In the genomic region with DNA sequence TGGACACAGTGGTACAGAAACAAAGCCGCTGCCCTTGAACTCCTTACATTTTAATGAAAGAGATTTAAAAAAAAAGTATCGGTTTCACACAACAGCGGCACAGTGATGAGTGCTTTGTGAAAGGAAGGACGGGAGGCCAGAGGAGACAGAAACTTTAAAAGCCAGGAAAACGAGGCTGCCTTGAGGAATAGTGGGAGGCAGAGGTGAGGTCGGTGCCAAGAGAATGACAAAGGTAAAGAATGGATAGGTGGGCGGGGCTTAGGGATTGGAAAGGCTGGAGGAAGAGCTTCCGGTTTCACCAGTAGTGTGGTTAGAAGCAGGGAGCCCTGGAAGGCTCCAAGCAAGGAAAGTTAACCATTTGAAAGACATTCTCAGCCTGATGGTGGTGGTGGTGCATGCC, we compare ENCODE assay signal across 13 mouse cellular contexts.
A peak's percentile ranks its signal among the peaks of the same experiment; 100 is the strongest.
DNase-seq lines count a peak whose midpoint lies in the region; ATAC-seq and TF ChIP-seq lines count a peak whose summit lies in the region.
"Had no signal": no experiment of that assay in that cellular context is flagged by ENCODE, and none has a peak within 500 bp of the region (broad histone marks: within the 10 kb centered on the region; RNA-seq: fewer than 3 reads in every experiment).

No protein-coding gene starts in this region.

- peaks cover 12% of the 10 kb centered on the region for H3K4me1 ChIP-seq in heart, embryonic 16.5 days (ENCODE audit: control insufficient read depth, insufficient read depth, low read length)
- H3K4me1 ChIP-seq in ES-E14 (ENCODE audit: control insufficient read depth in 2 of 2, insufficient read depth in 2 of 2, low read length in 2 of 2, poor library complexity in 1 of 2), result peaks cover 8 to 14% of the 10 kb centered on the region in 2 experiments; a peak in 3 of 4 replicates
- peaks cover 9% of the 10 kb centered on the region for H3K4me1 ChIP-seq in intestine, embryonic 16.5 days (ENCODE audit: control insufficient read depth, insufficient read depth, low read length)
- H3K4me1 ChIP-seq in forebrain, embryonic 12.5 days, result peaks cover 9% of the 10 kb centered on the region; the same call in 1 of the 2 replicates

- no peaks in the 10 kb centered on the region for H3K27me3 ChIP-seq in heart, embryonic 16.5 days (ENCODE audit: control insufficient read depth, insufficient read depth, low read length)
- H3K27me3 ChIP-seq in intestine, embryonic 16.5 days (replicated peaks; ENCODE audit: control insufficient read depth, insufficient read depth, low read length), result no peaks in the 10 kb centered on the region
- no peaks in the 10 kb centered on the region for H3K27me3 ChIP-seq in forebrain, embryonic 12.5 days
- H3K27me3 ChIP-seq: neural tube, embryonic 13.5 days had no signal

- H3K9me3 ChIP-seq in heart, embryonic 16.5 days (replicated peaks; ENCODE audit: control insufficient read depth, low read length), result no peaks in the 10 kb centered on the region
- no peaks in the 10 kb centered on the region for H3K9me3 ChIP-seq in ES-E14 (ENCODE audit: control insufficient read depth, insufficient read depth, low read depth, low read length)
- H3K9me3 ChIP-seq in intestine, embryonic 16.5 days (ENCODE audit: control insufficient read depth, low read length), result no peaks in the 10 kb centered on the region
- no peaks in the 10 kb centered on the region for H3K9me3 ChIP-seq in forebrain, embryonic 12.5 days
- H3K9me3 ChIP-seq: liver, embryonic 15.5 days; neural tube, embryonic 13.5 days had no signal

- no peaks in the 10 kb centered on the region for H3K36me3 ChIP-seq in heart, embryonic 16.5 days (ENCODE audit: control insufficient read depth, insufficient read depth)
- H3K36me3 ChIP-seq in ES-E14 (ENCODE audit: control insufficient read depth, insufficient read depth, low read length, poor library complexity, severe bottlenecking), result no peaks in the 10 kb centered on the region
- H3K36me3 ChIP-seq in intestine, embryonic 16.5 days (ENCODE audit: control insufficient read depth, insufficient read depth, low read length), result no peaks in the 10 kb centered on the region
- H3K36me3 ChIP-seq in forebrain, embryonic 12.5 days (replicated peaks), result no peaks in the 10 kb centered on the region
- H3K36me3 ChIP-seq: G1E; liver, embryonic 15.5 days; neural tube, embryonic 13.5 days had no signal

- H3K4me3 ChIP-seq in heart, embryonic 16.5 days (ENCODE audit: low read length), result peak overlapping the region; percentile 16; the same call in 1 of the 2 replicates
- H3K4me3 ChIP-seq in ES-E14 (ENCODE audit: insufficient read depth in 1 of 2, low read depth in 1 of 2, low read length in 2 of 2, poor library complexity in 1 of 2, severe bottlenecking in 1 of 2), result peak overlapping the region; percentile 14 to 16
- H3K4me3 ChIP-seq in intestine, embryonic 16.5 days (ENCODE audit: low read length), result no peak overlapping the region
- no peak overlapping the region for H3K4me3 ChIP-seq in forebrain, embryonic 12.5 days (replicated peaks)
- H3K4me3 ChIP-seq: erythroblast, embryonic 14.5 days; liver, embryonic 15.5 days; neural tube, embryonic 13.5 days had no signal

- in situ Hi-C loops in ES-E14 (cut with MboI; ENCODE audit: low sequenced_read_pairs in 2 of 2, unreplicated experiment in 2 of 2), result no loop called here

- 32% methylated on average over 8 of the region's 8 CpGs for WGBS in heart, embryonic 16.5 days
- 33% methylated on average over 8 of the region's 8 CpGs for WGBS in intestine, embryonic 16.5 days
- WGBS in forebrain, embryonic 12.5 days, result 34% methylated on average over 8 of the region's 8 CpGs

- H3K9ac ChIP-seq in heart, embryonic 16.5 days (ENCODE audit: low read length), result no peak overlapping the region; the same call in 1 of the 2 replicates
- no peak overlapping the region for H3K9ac ChIP-seq in ES-E14 (ENCODE audit: insufficient read depth, low read depth, low read length, poor library complexity, severe bottlenecking)
- no peak overlapping the region for H3K9ac ChIP-seq in intestine, embryonic 16.5 days (ENCODE audit: low read depth, low read length)
- no peak overlapping the region for H3K9ac ChIP-seq in forebrain, embryonic 12.5 days
- H3K9ac ChIP-seq: liver, embryonic 15.5 days; neural tube, embryonic 13.5 days had no signal

- H3K4me2 ChIP-seq in heart, embryonic 16.5 days (ENCODE audit: low read depth, low read length), result peak overlapping the region; percentile 15; the same call in 1 of the 2 replicates
- H3K4me2 ChIP-seq in intestine, embryonic 16.5 days (ENCODE audit: low read depth, low read length), result 0 out of 2 replicates have a peak overlapping the region, but pooled peaks have one; percentile 1
- no peak overlapping the region for H3K4me2 ChIP-seq in forebrain, embryonic 12.5 days
- H3K4me2 ChIP-seq: liver, embryonic 15.5 days; neural tube, embryonic 13.5 days had no signal

- DNase-seq in heart, adult 8-10 months (ENCODE audit: low spot score), result no peak
- peak; percentile 80 for DNase-seq in ES-E14 (ENCODE audit: low read depth, low spot score)
- peak; percentile 35 for DNase-seq in lung, postnatal 25 days (ENCODE audit: low spot score)
- DNase-seq in cerebellum, postnatal 14 days, result no peak
- no peak for DNase-seq in retina, embryonic 14.5 days (ENCODE audit: low spot score)
- DNase-seq: cerebellum, adult 11-12 months had no signal

- ATAC-seq in heart, embryonic 16.5 days (replicated peaks; ENCODE audit: extremely low read depth, insufficient read depth, low FRiP score), result no peak
- ATAC-seq in intestine, embryonic 16.5 days, result no peak
- ATAC-seq in forebrain, embryonic 12.5 days (ENCODE audit: low FRiP score), result no peak

- H3K27ac ChIP-seq in heart, embryonic 16.5 days (ENCODE audit: low read length), result peak overlapping the region; percentile 35; the same call in 1 of the 2 replicates
- H3K27ac ChIP-seq in ES-E14 (ENCODE audit: insufficient read depth, low read depth, low read length, poor library complexity, severe bottlenecking), result no peak overlapping the region; the same call in 1 of the 2 replicates
- H3K27ac ChIP-seq in intestine, embryonic 16.5 days (ENCODE audit: low read length), result no peak overlapping the region
- H3K27ac ChIP-seq in forebrain, embryonic 12.5 days, result no peak overlapping the region
- H3K27ac ChIP-seq: liver, embryonic 15.5 days; neural tube, embryonic 13.5 days had no signal

TF ChIP-seq in ES-E14, 5 proteins besides CTCF, POLR2A, EP300 and RAD21:
- TF ChIP-seq ZC3H11A (IDR thresholded peaks at IDR 0.05; ENCODE audit: borderline replicate concordance, low read depth, low read length) (no peak), HCFC1 (IDR thresholded peaks at IDR 0.05; ENCODE audit: borderline replicate concordance, insufficient read depth, low read length) (no peak), MAFK (IDR thresholded peaks at IDR 0.05; ENCODE audit: insufficient read depth, low read depth, low read length) (no peak), CHD2 (IDR thresholded peaks at IDR 0.05; ENCODE audit: low read depth, low read length) (no peak), ZNF384 (IDR thresholded peaks at IDR 0.05; ENCODE audit: low read depth, low read length) (no peak)

Comparison
In these comparisons a context has a peak if more than half of its experiments do, and no peak if none do; other contexts are left out.
1. H3K4me3 ChIP-seq: peak in heart, embryonic 16.5 days (single experiment) and ES-E14 (2 of 2); none in intestine, embryonic 16.5 days (single experiment) and forebrain, embryonic 12.5 days (single experiment).
2. DNase-seq: peak in ES-E14 (single experiment) and lung, postnatal 25 days (single experiment); none in heart, adult 8-10 months (single experiment), cerebellum, postnatal 14 days (0 of 2) and retina, embryonic 14.5 days (single experiment).